Mouse (Mus musculus) brain, embryonic 14.5 days (tissue): ENCODE measurements around the gene Fndc3b.

Source experiments
- CTCF ChIP-seq: fragments of 200-500 bp; IDR thresholded peaks from 2 replicates; pipeline ENCODE4 v1.5.1; 2012; ENCODE audit warnings: inconsistent platforms, mild to moderate bottlenecking, moderate library complexity, borderline replicate concordance; ENCODE audit not compliant: insufficient read depth, insufficient read length; ENCODE audit errors: extremely low read depth
- POLR2A ChIP-seq: fragments of 200-500 bp; IDR thresholded peaks from 2 replicates; pipeline ENCODE4 v1.6.1; 2012; ENCODE audit warnings: mild to moderate bottlenecking, inconsistent platforms, borderline replicate concordance; ENCODE audit not compliant: poor library complexity, insufficient read depth, insufficient read length, severe bottlenecking; ENCODE audit errors: extremely low read depth

GRCm38 (mm10) chr3:27422521-27422920 lies 288.6 kb downstream of the Fndc3b start:
- TF ChIP-seq CTCF (no peak), POLR2A (no peak)
